Mouse (Mus musculus) effector memory CD4-positive, alpha-beta T cell, adult 7 months (primary cell): ENCODE measurements around the gene Olfr506. TPM values are rescaled to one million over a fixed set of nuclear protein-coding genes. Genes with fewer than 3 reads are reported as not detected.

ENCODE experiments used
- polyA plus RNA-seq: library from polyadenylated mRNA; unstranded; fragments of 100-300 nt; shearing (Covaris generic); gene quantifications from one replicate; pipeline ENCODE4 v1.2.1, GENCODE M21; 2017

Gene Olfr506
- not detected for polyA plus RNA-seq

DNA sequence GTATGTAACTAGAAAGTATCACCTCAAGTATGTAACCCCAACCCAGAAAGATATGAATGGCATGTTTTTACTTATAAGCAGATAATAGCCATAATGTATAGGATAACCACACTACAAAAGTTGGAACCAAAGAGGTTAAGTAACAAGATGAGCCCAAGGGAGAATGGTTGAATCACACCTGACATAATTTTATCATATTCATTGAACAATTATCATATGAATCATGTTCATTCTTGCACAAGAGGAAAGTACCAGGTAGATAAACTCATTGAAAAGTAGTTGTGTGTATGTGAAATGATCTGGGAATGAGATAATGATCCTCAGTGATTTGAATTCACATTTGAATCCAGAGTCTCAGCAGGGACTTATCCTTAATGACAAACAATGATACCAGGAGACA, at the start of gene Olfr506:
Gene Olfr506 (plus strand): TSS at position 301 of the 400 bp plus-strand sequence.

DNA sequence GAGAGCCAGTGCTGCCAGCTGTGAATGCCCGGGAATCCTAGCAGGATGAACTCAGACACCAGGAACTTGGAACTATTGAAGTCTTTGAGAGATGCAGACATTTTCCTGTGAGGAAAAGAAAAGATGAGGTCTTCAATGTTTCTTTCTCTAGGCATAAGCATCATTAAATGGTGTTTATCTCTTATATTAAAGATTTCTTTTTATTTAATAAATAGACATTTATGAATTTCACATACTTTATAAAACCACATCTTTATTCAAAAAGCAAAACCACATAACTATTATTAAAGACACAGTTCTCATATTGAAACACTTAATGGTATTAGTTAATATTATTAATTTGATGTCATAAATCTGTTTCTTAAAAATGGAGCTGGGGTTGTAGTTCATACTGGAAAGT, 44.9 kb upstream of the Olfr506 start, which contains the start of gene Olfr504:
Gene Olfr504 (minus strand): TSS at position 101 of the 400 bp plus-strand sequence.

DNA sequence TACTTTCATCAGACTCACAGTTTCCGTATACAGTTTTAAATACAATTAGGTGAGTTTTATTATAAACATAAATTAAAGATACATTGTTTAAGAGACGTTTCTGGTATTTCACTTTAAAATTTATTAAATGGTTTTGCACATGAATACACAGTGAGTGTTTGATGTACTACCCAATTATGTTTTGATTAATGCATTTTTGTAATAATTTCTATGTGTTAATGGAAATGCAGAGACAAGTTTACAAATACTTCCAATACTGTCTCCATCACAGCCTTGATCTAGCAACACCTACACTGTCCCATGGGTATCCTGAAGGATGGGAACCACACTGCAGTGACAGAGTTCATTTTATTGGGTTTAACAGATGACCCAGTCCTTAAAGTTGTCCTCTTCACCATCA, 10.9 kb downstream of the Olfr506 start, which contains the start of gene Olfr507:
Gene Olfr507 (plus strand): TSS at position 301 of the 400 bp plus-strand sequence.

DNA sequence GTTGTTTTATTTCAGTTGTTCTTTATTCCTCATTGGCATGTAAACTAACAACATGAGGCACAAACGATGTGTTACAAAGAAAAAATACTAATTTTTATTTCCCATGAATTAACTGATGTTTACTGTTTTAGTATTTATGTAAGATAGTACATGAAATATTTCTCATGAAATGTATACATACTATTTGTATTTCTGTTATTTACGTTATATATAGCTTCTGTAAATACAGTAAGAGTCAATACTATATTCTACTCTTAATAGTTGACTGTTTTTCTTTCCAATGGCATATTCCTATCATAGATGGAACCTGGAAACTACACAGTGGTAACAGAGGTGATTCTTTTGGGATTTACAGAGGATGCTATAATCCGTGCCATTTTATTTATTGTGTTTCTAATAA, 19.1 kb downstream of the Olfr506 start, which contains the start of gene Olfr508:
Gene Olfr508 (plus strand): TSS at position 301 of the 400 bp plus-strand sequence.

DNA sequence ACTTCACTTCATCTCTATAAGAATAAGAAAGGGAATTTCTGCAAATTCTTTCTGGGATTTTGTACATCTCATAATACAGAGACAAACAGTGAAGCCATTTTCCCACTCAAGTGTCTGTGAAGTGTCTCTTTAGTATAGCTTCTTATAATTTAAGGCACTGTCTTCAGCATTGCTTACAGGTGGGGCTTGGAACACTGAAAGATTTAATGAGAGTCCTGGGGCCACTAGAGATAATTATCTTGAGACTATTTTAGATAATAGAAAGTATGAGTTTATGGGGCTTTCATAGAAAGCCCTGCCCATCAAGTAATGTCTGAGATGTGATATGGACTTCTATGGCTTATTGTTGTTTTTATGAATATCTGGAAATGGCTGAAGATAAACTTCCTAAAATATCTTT, 41.2 kb downstream of the Olfr506 start, which contains the start of gene Olfr509:
Gene Olfr509 (minus strand): TSS at position 101 of the 400 bp plus-strand sequence.

Other genes with a start within 250 kb of the Olfr506 start
- gene Olfr494, start 245.5 kb upstream of the Olfr506 start, polyA plus RNA-seq = not detected
- gene Olfr495, start 217.6 kb upstream of the Olfr506 start, polyA plus RNA-seq = not detected
- not detected for gene Olfr497, start 190.4 kb upstream of the Olfr506 start, polyA plus RNA-seq
- not detected for gene Olfr498, start 145.5 kb upstream of the Olfr506 start, polyA plus RNA-seq
- 0.20 TPM for gene Olfr502, start 85.7 kb upstream of the Olfr506 start, polyA plus RNA-seq
- gene Olfr503, start 66.3 kb upstream of the Olfr506 start, polyA plus RNA-seq = not detected
- not detected for gene Olfr504, start 45.0 kb upstream of the Olfr506 start, polyA plus RNA-seq
- not detected for gene Olfr507, start 11.0 kb downstream of the Olfr506 start, polyA plus RNA-seq
- gene Olfr508, start 19.2 kb downstream of the Olfr506 start, polyA plus RNA-seq = not detected
- gene Olfr509, start 41.1 kb downstream of the Olfr506 start, polyA plus RNA-seq = not detected
- gene Olfr510, start 55.6 kb downstream of the Olfr506 start, polyA plus RNA-seq = not detected
- not detected for gene Olfr512, start 102.5 kb downstream of the Olfr506 start, polyA plus RNA-seq
- not detected for gene Olfr513, start 140.2 kb downstream of the Olfr506 start, polyA plus RNA-seq
- not detected for gene Olfr514, start 215.2 kb downstream of the Olfr506 start, polyA plus RNA-seq
- gene Olfr516, start 239.7 kb downstream of the Olfr506 start, polyA plus RNA-seq = not detected